Mouse (Mus musculus): Measurements from ENCODE around the gene Piezo1.
"Not testable (repeated sequence)": the region's sequence is repeated elsewhere in the genome, so short reads cannot be mapped to it uniquely, and the experiment has no call there.

Gene Piezo1

DNA sequence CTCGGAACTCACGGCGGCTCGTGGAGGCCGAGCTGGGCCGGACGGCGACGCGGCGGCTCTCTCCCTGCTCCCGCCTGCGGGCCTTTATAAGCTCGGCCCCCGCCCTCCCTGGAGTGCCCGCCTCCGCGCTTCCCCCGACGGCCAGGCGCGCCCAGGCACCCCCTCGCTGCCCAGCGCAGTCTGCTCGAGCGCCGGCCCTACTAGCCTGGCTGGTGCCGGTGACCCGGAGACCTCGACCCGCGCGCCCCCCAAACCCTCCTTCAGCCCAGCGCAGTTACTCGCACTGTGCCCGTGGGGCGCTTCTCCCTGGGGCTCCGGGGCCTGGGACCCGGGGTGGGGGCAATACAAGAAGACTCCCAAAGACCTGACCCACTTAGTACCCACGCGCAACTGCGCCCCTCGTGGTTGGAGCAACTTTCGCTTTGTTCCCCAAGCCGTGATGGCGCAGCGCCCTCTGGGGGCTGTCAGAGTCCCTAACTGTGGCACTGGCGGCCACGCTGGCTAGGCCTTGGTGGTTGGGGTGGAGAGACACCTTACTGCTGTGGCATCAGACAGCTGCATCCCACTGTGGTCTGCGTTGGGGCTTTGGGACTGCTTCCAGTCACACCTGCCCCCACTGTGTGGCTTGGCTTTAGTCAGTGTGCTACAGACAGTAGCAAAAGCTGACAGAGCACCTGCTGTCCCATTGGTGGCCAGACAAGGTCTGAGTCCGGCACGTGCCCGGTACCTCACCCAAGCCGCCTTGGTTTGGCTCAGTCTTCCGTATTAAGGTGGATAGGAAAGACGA, at the start of gene Piezo1:
Gene Piezo1 (minus strand): TSS at position 65 of the 787 bp plus-strand sequence.
- DNase-seq (ENCODE audit: low spot score in 2 of 2): peak; percentile 85 to 99

DNA sequence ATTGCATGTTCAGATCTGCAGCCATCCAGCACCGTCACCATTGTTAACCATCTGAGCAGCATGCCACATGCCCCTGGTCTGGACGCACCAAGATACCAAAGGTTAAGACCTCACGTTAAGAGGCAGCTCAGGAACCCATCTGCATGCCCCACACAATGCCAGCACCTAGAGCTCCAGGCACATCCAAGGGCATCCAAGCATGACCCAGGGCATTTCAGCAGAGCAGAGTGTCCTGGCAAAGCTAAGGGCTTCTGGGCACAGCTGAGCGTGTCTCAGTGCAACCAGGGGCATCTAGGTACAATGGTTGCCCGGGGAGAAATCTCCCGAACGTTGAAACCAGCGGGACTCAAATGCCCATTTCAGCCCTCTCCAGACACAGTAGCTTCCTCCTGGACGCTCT, 49.5 kb upstream of the Piezo1 start:
- DNase-seq (ENCODE audit: low spot score in 2 of 2): no peak

DNA sequence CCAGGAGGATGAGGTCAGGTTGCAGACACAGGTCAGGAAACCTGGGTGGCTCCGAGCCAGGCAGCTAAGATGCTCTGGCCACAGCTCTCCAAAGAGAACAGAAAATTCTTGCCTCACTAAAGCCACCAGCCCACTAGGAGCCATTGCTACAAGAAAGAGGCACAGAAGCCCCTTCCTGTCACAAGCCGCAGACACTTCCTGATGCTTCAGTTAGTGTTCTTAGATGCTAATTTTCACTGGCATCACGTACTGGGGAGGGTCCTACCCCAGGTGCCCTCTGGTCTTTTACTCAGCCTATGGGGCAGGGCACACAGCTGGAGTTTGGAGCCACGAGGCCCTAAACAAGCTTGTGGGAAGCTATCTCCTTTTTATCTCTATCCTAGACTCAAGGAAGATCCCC, 44.9 kb upstream of the Piezo1 start:
- DNase-seq (ENCODE audit: low spot score in 2 of 2): no peak

DNA sequence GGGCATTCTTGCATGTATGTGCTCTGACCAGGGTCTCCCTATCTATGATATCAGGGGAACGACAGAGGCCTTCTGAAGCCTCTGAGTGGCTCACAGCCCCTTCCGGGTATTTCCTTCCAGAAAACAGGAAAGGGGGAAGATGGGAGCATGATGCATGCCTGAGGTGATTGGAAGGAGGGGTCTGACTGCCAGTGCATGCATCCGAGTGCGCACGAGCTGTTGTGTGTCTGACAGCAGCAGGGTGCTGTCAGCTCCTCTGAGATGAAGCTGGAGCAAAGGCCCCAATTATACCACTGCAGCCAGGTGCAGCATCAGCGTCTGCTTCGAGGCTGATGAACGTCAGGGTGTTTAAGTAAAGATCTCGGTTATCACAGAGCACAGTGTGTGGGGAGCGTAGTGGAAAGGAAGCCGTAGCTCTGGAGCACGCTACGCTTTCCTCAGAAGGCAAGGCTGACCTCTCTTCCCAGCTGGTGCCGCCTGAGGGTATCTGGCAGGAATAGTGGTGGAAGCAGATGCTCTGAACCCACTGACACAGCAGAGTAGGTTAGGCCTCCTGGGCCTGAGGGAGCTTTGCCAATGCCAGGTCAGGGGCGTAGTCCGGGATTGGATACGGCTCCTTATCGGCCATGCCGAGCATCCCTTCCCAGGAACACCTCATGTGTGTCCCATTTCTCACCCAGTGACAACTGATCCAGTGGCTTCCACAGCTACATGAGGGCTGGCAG, 42.8 kb upstream of the Piezo1 start:
- DNase-seq (ENCODE audit: low spot score in 2 of 2): no peak

DNA sequence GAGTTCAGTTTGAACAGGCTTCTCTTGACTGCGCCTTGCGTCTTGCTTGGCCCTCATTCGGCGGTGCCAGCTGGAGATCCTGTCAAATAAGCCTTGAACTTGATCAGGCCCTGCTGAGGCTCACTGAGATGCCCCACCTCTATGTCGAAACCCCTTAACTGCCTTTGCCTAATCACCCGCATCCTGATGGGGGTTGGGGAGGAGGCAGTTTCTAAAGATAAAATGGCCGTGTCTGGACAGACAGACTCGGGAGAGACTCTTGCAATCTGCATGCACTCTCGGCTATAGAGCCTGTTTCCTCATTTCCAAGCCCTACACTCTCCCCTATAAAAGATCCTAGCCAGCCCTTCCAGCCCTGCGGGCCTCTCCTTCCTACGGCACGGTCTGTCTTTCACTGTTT, 42.1 kb upstream of the Piezo1 start:
- DNase-seq (ENCODE audit: low spot score in 2 of 2): no peak

DNA sequence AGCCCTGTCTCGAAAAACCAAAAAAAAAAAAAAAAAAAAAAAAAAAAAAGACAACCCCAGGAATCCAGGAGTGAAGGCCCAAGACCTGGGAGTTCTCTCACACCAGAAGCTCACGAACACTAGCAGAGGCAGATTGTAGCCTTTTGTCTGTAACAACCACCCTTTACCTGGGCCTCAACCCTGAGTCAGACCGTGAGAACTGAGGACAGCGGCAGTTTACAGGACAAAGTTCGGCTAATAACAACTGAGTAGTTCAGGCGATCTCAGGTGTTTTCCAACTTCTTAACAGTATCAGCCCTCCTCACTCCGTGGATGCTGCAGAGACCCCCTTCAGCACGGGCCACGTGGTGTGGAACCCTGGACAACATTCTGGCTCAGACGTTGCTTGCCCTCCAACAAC, 35.6 kb upstream of the Piezo1 start:
- DNase-seq (ENCODE audit: low spot score in 2 of 2): no peak

DNA sequence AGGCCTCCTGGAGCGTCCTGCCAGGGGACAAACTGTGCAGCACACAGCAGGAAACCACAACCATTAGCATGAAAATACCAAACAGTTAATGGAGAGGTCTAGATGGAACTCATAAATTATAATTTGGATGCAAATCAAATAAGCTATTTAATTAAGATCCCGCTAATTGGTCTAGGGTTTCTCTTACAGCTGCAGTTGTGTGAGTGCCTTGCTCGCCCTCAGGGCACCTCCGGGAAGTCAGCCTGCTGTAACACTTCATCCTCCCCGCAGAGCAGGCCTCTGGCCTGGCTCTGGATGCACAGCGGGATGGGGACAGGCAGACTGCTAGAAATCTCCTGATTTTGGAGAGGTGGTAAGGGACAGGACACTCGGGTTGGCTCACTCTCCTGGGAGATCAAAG, 35.0 kb upstream of the Piezo1 start:
- DNase-seq (ENCODE audit: low spot score in 2 of 2): no peak

DNA sequence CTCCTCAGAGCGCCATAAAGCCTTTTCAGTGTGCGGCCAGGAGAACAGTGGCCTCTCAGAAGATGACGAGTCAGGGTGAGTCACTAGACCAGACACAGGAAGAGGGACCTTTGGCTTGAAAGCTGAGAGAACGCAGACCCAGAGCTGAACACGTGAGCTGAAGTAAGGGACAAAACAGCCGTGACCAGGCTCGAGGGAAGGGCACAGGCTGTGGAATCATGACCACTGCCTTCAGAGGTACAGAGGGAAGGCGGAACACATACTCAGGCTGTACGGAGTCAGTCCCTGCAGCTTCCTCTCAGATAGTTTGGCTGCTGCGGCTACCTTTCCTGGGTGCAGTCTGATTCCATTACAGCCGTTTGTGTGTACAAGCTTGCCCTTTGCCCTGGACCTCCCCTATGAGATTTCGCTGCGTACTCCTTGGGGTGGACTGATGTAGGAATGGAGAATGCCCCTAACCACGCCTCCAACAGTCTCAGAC, 34.3 kb upstream of the Piezo1 start:
- DNase-seq (ENCODE audit: low spot score in 2 of 2): no peak

DNA sequence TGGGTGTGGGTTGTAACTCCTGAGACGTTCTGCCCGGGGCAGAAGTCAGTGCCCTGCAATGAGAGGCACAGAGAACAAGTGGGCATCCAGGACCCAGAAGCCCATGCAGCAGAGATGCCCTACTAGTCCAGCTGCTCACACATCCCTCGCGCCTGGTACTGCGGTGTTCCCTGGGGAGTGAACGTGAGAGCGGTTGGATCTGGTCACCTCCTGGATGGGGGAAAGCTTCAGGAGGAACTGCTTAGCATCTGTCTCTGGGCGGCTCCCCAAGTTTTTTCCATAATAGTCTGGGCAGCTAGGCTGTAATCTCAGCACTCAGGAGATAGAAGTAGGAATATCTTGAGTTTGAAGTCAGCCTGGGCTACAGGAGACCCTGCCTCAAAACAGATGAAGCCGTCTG, 33.9 kb upstream of the Piezo1 start:
- no peak for DNase-seq (ENCODE audit: low spot score in 2 of 2)

DNA sequence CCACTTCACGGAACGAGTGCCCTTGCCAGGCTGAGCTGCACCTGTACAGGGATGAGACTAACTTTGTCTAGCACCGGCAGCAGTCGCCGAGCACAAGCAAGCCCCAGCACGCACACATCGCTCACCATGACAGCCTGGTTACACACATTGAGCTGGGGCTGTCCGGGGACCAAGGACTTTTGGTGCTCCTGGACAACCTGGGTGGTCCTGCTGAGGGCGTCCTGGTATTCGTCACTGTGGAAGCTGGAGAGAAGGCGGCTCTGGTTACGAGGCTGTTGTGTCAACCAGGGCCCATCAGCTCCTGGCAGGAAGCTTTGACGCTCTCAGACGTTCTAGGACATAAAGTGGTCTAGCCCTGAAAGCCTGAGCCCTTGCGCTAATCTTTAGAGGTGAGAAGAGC, 29.8 kb upstream of the Piezo1 start:
- no peak for DNase-seq (ENCODE audit: low spot score in 2 of 2)

DNA sequence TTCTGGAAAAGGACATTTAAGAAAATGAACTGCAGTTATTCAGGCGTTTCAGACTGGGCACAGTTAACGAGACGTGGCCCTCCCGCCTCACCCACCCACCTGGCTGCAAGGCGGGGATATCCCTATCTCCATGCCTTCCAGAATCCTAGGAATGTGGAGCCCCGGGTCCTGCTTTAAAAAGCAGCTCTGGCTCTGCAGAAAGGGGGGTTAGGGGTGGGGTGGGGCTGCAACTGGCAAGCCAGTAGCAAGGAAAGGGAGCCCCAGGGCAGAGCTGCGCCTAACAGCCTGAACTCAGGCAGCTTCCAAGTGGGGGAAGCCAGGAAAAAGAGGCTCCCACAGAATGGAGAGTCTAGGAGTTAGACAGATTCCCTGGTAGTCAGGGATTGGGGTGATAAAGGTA, 28.1 kb upstream of the Piezo1 start:
- DNase-seq (ENCODE audit: low spot score in 2 of 2): no peak

DNA sequence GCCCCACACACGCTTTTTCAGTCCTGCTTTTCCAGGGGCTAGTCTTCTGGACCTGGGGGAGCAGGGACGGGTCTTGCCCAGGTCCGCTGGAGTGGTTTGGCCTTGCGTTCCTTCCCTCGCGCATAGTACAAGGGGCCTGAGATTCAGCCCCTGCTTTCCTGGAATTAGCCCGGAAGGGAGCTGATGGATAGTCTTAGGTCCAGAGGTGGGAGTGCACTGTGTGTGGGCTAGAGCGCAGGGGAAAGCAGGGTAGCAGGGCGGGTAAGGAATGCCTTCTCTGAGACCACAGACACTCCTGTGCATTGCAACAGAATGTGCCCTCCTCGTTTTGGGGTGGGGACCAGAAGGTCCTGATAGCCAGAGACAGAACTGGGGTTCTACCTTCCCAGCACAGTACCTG, 26.0 kb upstream of the Piezo1 start:
- no peak for DNase-seq (ENCODE audit: low spot score in 2 of 2)

DNA sequence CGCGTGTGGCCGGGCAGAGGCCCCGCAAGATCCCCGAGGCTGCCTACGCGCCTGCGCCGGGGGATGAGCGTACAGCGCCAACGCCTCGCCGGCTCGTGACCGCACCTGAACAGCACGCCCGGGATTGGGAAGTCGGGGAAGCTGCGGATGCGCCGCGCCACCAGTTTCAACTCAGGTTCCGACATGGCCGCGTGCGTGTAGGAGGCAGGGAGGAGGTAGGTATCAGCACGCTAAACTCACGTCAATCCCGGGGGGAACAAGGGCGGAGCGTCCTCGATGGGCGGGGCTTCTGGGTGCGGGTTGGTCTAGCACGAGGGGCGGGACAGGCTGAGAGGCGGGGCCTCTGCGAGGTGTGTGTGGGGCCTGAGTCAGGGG, 25.5 kb upstream of the Piezo1 start, which contains the start of gene Aprt:
Gene Aprt (minus strand): TSS at position 262 of the 375 bp plus-strand sequence.
- DNase-seq (ENCODE audit: low spot score in 2 of 2): peak; percentile 94 to 98

DNA sequence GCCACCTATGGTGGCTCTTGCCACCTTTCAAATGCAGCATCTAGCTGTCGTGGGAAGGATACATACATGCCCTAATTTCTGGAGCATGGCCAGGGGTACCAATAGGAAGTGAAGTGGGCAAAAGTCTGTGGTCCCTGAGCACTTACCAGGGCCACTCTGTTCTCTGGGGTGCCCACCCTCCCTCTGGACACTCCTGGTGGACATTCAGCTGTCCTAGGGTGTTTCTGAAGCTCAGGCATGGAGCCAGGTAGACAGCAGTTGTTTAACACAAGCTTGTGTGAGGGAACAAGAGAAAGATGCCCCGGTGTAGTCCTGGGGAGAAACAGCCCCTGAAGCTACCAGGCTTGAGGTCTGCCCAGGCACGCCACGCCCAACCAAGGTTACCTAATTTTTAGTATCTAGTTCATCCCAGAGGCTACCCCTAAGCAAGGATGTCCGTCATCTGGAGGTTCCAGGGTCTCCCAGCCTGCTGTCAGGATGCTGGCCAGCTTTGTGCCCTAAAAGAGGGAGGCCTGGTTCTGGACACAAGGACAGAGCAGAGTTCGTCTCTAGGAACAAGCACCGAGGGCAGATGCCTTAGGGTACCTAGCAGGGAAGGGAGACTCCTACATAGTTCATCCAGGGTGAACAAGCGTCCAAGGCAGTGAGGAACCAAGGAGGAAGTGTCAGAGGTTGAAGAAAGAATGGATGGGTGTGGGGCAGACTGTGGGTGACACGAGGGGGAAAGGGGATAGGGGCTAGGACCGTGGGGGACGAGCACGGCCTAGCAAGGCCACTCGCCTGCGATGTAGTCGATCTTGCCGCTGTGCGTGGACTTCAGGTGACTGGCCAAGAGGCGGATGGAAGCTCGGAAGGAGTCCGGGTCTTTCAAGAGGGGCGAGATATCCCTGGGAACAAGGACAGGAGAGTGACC, 24.9 kb upstream of the Piezo1 start:
- DNase-seq (ENCODE audit: low spot score in 2 of 2): no peak

DNA sequence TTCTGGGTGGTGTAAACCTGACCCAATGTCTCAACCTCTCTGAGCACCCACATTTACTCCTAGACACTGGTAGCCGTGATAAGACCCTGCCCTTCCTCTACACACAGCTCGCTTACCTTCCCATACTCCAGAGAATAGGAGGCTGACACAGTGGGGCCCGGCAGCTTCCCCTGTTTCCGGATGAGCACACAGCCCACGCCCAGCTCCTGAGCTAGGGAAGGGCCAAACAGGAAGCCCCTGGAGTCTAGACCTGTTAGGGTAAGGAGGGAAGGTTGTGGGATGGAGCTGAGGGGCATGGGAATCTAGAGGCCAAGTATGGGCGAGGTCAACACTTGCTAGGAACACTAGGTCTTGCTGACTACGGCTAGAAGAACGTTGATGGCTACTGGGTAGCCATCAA, 24.2 kb upstream of the Piezo1 start:
- no peak for DNase-seq (ENCODE audit: low spot score in 2 of 2)

DNA sequence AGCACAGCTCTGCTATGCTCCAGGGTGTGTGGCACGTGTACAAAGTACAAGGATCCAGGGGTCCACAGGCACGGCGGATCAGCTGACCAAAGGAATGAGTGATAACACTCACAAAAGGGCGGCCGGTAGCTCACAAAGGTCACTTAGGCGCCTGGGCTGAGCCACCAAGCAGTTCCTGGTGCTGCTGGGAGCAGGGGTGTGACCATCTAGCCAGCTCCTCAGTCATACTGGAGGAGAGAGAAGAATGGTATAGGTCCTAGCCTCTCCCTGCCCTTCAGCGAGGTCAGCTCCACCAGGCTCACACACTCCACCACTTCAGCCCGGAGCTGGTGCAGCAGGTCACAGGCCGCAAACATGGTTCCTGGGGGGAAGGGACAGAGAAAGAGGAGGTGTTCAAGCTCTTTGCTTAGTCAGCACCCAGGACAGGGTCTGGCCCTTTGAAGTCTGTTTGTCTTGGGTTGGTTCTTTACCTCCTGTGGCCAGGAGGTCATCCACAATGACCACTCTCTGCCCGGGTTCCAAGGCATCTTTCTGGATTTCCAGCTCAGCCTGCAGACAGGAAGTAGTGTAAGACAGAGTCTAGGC, 23.6 kb upstream of the Piezo1 start:
- no peak for DNase-seq (ENCODE audit: low spot score in 2 of 2)

DNA sequence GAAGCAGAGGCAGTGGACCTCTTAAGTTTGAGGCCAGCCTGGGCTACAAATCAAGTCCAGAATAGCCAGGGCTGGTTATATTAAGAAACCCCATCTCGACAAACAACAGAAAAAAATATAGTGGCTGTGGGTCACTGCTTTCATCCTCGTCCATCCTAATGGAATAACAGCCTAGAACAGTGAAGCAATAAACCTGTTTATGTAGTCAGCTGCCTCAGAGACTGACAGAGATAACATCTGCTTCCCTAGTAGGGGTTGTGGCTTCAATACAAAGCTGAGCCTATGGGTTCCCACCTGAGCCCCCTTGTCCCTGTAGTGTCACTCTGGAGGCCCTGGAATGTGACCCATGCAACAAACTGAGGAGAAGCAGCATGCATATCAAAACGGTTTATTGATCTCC, 23.1 kb upstream of the Piezo1 start:
- no peak for DNase-seq (ENCODE audit: low spot score in 2 of 2)

DNA sequence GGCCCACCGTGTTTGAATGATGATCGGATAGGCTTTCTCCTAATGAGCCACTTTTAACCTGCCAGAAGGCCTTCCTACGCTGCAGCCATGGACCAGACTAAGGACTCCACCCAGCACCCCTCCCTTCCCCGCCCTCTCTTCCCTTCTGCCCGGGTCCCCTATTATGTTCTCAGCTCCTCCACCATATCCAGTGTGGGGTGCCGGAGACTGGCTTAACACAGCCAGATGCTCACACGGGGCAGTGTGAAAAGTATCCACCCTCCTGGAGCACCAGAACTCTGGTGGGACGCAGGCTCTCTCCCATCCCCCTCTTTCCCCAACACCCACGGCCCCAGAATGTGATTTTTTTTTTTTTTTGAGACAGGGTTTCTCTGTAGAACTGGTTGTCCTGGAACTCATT, 22.4 kb upstream of the Piezo1 start:
- DNase-seq (ENCODE audit: low spot score in 2 of 2): no peak

DNA sequence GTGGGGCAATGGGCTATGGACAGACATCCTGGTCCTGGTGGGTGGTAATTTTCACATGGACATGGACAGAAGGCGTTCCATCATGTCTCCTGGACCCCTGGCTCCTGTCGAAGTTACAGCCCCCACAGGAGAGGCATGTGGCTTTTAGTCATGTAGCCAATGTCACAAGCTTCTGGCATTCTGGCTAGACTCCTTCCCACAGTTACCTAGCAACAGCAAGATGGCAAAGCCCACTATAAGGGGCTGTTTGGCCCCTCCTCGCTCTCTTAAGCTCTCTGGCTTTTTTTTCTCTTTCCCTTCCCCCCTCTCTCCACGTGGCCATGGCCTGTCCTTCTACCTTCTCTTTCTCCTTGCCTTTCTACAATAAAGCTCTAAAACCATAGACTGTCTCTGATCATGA, 22.0 kb upstream of the Piezo1 start:
- DNase-seq (ENCODE audit: low spot score in 2 of 2): not testable (repeated sequence)

DNA sequence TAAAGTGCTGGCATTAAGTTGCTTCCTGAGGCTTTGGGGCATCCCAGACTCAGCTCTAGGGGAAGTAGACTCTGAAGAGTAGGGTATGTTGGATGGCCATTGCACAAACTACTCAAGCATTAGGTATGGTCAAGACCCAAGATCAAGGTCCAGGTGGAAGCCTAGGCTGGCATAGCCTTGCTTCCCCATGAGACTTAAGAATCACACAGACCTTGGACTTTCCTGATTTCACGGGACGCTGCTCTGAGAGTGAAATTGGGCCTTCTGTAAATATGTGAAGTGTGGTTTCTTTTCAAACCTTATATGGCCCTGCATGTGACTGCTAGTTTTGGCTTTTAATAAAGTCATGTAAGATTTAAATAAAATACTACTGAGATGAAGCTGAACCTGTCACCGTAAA, 21.6 kb upstream of the Piezo1 start:
- no peak for DNase-seq (ENCODE audit: low spot score in 2 of 2)

DNA sequence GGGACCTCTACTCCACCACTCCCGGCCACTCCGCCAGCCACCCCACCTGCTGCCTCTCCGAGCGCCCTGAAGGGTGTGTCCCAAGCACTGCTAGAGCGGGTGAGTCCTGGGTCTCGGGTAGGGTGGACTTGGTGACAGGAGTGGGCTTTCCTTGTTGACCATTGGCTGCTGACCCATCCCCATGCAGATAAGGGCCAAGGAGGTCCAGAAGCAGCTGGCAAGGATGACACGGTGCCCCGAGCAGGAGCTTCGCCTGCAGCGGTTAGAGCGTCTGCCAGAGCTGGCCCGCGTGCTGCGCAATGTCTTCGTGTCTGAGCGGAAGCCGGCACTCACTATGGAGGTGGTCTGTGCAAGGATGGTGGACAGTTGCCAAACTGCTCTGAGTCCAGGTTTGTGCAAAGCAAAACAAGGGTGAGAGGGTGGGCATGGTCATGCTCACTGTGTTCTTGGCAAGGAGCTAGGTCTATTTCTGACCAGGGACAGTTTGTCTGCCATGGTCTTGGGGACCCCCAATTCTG, 20.7 kb upstream of the Piezo1 start:
- no peak for DNase-seq (ENCODE audit: low spot score in 2 of 2)

DNA sequence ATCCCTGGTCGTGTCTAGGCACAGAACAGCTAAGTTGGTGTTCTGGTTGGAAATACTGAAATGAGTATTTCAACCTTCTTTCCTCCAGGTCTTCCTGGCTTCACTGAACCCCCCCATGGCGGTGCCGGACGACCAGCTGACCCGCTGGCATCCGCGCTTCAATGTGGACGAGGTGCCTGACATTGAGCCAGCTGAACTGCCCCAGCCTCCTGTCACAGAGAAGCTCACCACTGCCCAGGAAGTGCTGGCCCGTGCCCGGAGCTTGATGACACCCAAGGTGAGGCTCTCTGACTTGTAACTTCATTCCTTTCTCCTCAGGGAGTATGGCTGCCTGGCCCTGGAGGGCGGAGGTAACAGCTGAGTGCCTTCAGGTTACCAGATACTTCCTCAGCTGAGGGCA, 20.0 kb upstream of the Piezo1 start:
- no peak for DNase-seq (ENCODE audit: low spot score in 2 of 2)

Data from urinary bladder, adult 18-20 months (tissue).